Mouse (Mus musculus) heart, embryonic 10.5 days (tissue): ENCODE data around the gene Tubgcp2. TPM values are rescaled to one million over a fixed set of nuclear protein-coding genes. Genes with fewer than 3 reads are reported as not detected.

Experiments
- DNase-seq: peaks from one replicate; pipeline ENCODE4 v3.0.0-alpha.2; 2017; ENCODE audit warnings: low spot score
- H3K27ac ChIP-seq: fragments of 300-500 bp; sonication (generic); 2 replicates; pipeline ENCODE4 v1.5.1; 2016; ENCODE audit warnings: mild to moderate bottlenecking
- H3K27me3 ChIP-seq: fragments of 300-500 bp; sonication (generic); 2 replicates; pipeline ENCODE4 v1.6.1; 2016; ENCODE audit warnings: mild to moderate bottlenecking; ENCODE audit not compliant: poor library complexity, insufficient read depth, severe bottlenecking
- H3K36me3 ChIP-seq: fragments of 300-500 bp; sonication (generic); 2 replicates; pipeline ENCODE4 v1.6.1; 2016; ENCODE audit warnings: mild to moderate bottlenecking, moderate library complexity
- H3K4me1 ChIP-seq: fragments of 300-500 bp; sonication (generic); 2 replicates; pipeline ENCODE4 v1.6.1; 2016; ENCODE audit warnings: mild to moderate bottlenecking
- H3K4me3 ChIP-seq: fragments of 300-500 bp; sonication (generic); 2 replicates; pipeline ENCODE4 v1.5.1; 2016; ENCODE audit warnings: mild to moderate bottlenecking, moderate library complexity
- H3K9me3 ChIP-seq: fragments of 300-500 bp; sonication (generic); 2 replicates; pipeline ENCODE4 v1.6.1; 2016; ENCODE audit warnings: mild to moderate bottlenecking, moderate library complexity
- WGBS: fragments of 180-500 bp; shearing (Covaris S2); methylation state at CpG from one replicate; pipeline ENCODE4 v1.1.7; 2016; 5-methylcytosine and 5-hydroxymethylcytosine counted together
- microRNA counts: library from miRNA; unstranded; fragments of <30 nt; microRNA quantifications from one replicate; lab custom pipeline; 2017
- microRNA-seq: library from miRNA; unstranded; fragments of <30 nt; microRNA quantifications from one replicate; pipeline ENCODE4, GENCODE M21; 2017
- polyA plus RNA-seq: library from polyadenylated mRNA; unstranded; fragments of >200 nt; fragmentation: Nextera tagmentation; extraction: Ambion mirVana; gene quantifications from 2 replicates; pipeline ENCODE4 v1.2.1, GENCODE M21; 2016

Tubgcp2 gene
- polyA plus RNA-seq, 1 experiment from 2014 or later: 55.4 TPM

DNA sequence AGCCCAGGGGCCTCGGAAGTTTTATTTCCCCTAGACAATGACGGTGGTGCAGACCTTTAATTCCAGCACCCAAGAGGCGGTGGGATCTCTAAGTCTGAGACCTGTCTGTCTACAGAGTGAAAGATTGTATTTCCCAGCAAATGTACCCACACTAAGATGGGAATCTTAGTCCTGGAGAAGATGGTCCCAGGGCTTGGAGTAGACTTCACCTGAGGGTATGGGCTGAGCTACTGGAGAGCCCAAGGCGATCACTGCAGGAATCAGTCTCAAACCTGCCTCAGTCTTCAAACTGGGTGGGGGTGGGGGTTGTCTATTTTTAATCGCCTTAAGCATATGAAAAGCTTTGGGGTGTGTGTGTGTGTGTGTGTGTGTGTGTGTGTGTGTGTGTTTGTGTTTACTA is 90.4 kb downstream of the Tubgcp2 start:
- H3K27me3 ChIP-seq: peaks cover 87% of the 10 kb centered on the region
- no peak for DNase-seq
- H3K27ac ChIP-seq: no peak overlapping the region
- H3K4me1 ChIP-seq: peaks cover 26% of the 10 kb centered on the region
- H3K36me3 ChIP-seq: no peaks in the 10 kb centered on the region
- H3K9me3 ChIP-seq: no peaks in the 10 kb centered on the region
- WGBS: 29% methylated on average over 5 of the region's 5 CpGs
- no peak overlapping the region for H3K4me3 ChIP-seq

MicroRNAs within 50 kb of the gene (microRNA counts, 519-probe panel; counts per million panel counts)
- not detected for microRNA mmu-miR-202-3p (lab: Ali Mortazavi, UCI)
- microRNA mmu-miR-202-5p (lab: Ali Mortazavi, UCI): not detected

Small RNAs within 50 kb of the gene (microRNA-seq; reads per million reads assigned to microRNA genes)
- gene Mir202 (not detected), gene Mir7062 (0.76 reads per million), gene mmu-mir-7686 (not detected)

Other genes with a start within 250 kb of the Tubgcp2 start
- 0.24 TPM in 1 of 2 replicates, not detected in the other for gene Adgra1, start 202.5 kb downstream of the Tubgcp2 start, polyA plus RNA-seq
- gene Kndc1, start 142.0 kb downstream of the Tubgcp2 start, polyA plus RNA-seq: 0.07 and 0.18 TPM in 2 replicates
- gene Utf1, start 92.9 kb downstream of the Tubgcp2 start, polyA plus RNA-seq: 0.14 TPM in 1 of 2 replicates, not detected in the other
- gene 6430531B16Rik, start 57.9 kb downstream of the Tubgcp2 start, polyA plus RNA-seq: 0.33 TPM in 1 of 2 replicates, not detected in the other
- 0.57 and 1.3 TPM in 2 replicates for gene Adam8, start 44.1 kb downstream of the Tubgcp2 start, polyA plus RNA-seq
- gene Zfp511, start 278 bp downstream of the Tubgcp2 start, polyA plus RNA-seq: 36.8 and 36.9 TPM in 2 replicates
- not detected in 2 replicates for gene Msx3, start 12.4 kb upstream of the Tubgcp2 start, polyA plus RNA-seq
- 0.30 and 0.45 TPM in 2 replicates for gene Caly, start 45.9 kb upstream of the Tubgcp2 start, polyA plus RNA-seq
- not detected in 2 replicates for gene Prap1, start 56.7 kb upstream of the Tubgcp2 start, polyA plus RNA-seq
- 41.0 and 59.9 TPM in 2 replicates for gene Fuom, start 65.8 kb upstream of the Tubgcp2 start, polyA plus RNA-seq
- gene Paox, start 79.1 kb upstream of the Tubgcp2 start, polyA plus RNA-seq: 20.1 and 20.2 TPM in 2 replicates
- 171 and 175 TPM in 2 replicates for gene Echs1, start 79.8 kb upstream of the Tubgcp2 start, polyA plus RNA-seq
- gene Mtg1, start 100.9 kb upstream of the Tubgcp2 start, polyA plus RNA-seq: 29.3 and 35.7 TPM in 2 replicates
- gene Sprn, start 118.2 kb upstream of the Tubgcp2 start, polyA plus RNA-seq: 0.10 TPM in 1 of 2 replicates, not detected in the other
- gene Olfr522, start 128.1 kb upstream of the Tubgcp2 start, polyA plus RNA-seq: not detected in 2 replicates
- gene Olfr523, start 136.5 kb upstream of the Tubgcp2 start, polyA plus RNA-seq: not detected in 2 replicates
- not detected in 2 replicates for gene Olfr524, start 169.3 kb upstream of the Tubgcp2 start, polyA plus RNA-seq
- gene Cd163l1, start 181.6 kb upstream of the Tubgcp2 start, polyA plus RNA-seq: not detected in 2 replicates
- gene 5830411N06Rik, start 210.6 kb upstream of the Tubgcp2 start, polyA plus RNA-seq: not detected in 2 replicates